In genomic region chr7:47132180-47132930, GRCm38 (mm10) we compare ENCODE assay signal across 8 mouse cellular contexts. TPM values are rescaled to one million over a fixed set of nuclear protein-coding genes. Genes with fewer than 3 reads are reported as not detected.
A peak's percentile ranks its signal among the peaks of the same experiment; 100 is the strongest.
DNase-seq lines count a peak whose midpoint lies in the region; ATAC-seq and TF ChIP-seq lines count a peak whose summit lies in the region.

No protein-coding gene starts in this region.

- peak overlapping the region; percentile 18; the same call in 1 of the 2 replicates for H3K4me3 ChIP-seq in heart, adult 2 months
- H3K4me3 ChIP-seq in bone marrow macrophage, adult 2 months (ENCODE audit: insufficient read depth, low read length), result peak overlapping the region; percentile 36
- peak overlapping the region; percentile 29 for H3K4me3 ChIP-seq in embryonic fibroblast, embryonic 13.5 days (ENCODE audit: insufficient read depth, low read length)
- H3K4me3 ChIP-seq in hindbrain, embryonic 16.5 days (ENCODE audit: low read length), result peak overlapping the region; percentile 74
- H3K4me3 ChIP-seq in limb, embryonic 11.5 days (ENCODE audit: low read depth, low read length), result peak overlapping the region; percentile 56
- H3K4me3 ChIP-seq in neural tube, embryonic 13.5 days, result peak overlapping the region; percentile 80

- no peak overlapping the region for H3K9ac ChIP-seq in heart, adult 2 months (ENCODE audit: low read depth, low read length)
- H3K9ac ChIP-seq in hindbrain, embryonic 16.5 days (ENCODE audit: low read depth, low read length), result peak overlapping the region; percentile 90
- peak overlapping the region; percentile 50 for H3K9ac ChIP-seq in limb, embryonic 11.5 days (ENCODE audit: low read length)
- peak overlapping the region; percentile 90 for H3K9ac ChIP-seq in neural tube, embryonic 13.5 days

- H3K27me3 ChIP-seq in heart, adult 2 months (ENCODE audit: control insufficient read depth, insufficient read depth, low read length), result peaks cover 10% of the 10 kb centered on the region
- no peaks in the 10 kb centered on the region for H3K27me3 ChIP-seq in hindbrain, embryonic 16.5 days (replicated peaks; ENCODE audit: control insufficient read depth, insufficient read depth, low read length)
- peaks cover 46% of the 10 kb centered on the region for H3K27me3 ChIP-seq in limb, embryonic 11.5 days (ENCODE audit: control insufficient read depth, insufficient read depth, low read length)
- H3K27me3 ChIP-seq in neural tube, embryonic 13.5 days, result peaks cover 44% of the 10 kb centered on the region

- intact Hi-C loops in heart, adult 2 months (cut with DNase I), result no loop called here
- intact Hi-C loops in heart, postnatal 14 days (cut with DNase I), result no loop called here

- no peak for TF ChIP-seq EP300 in heart, adult 2 months (IDR thresholded peaks at IDR 0.05; ENCODE audit: insufficient read depth, low read depth, low read length)

- peak overlapping the region; percentile 82 for H3K4me2 ChIP-seq in hindbrain, embryonic 16.5 days (ENCODE audit: low read length)
- H3K4me2 ChIP-seq in limb, embryonic 11.5 days (ENCODE audit: low read depth, severe bottlenecking), result peak overlapping the region; percentile 97
- H3K4me2 ChIP-seq in neural tube, embryonic 13.5 days, result peak overlapping the region; percentile 76

- ATAC-seq in hindbrain, embryonic 16.5 days, result peak; percentile 91
- ATAC-seq in limb, embryonic 11.5 days (ENCODE audit: insufficient number of reproducible peaks, low FRiP score, low TSS enrichment, low read depth), result peak; percentile 80
- ATAC-seq in neural tube, embryonic 13.5 days (ENCODE audit: low read depth), result peak; percentile 92

- 1% methylated on average over 63 of the region's 65 CpGs for WGBS in heart, adult 2 months
- WGBS in hindbrain, embryonic 16.5 days, result under 1% methylated on average over 63 of the region's 65 CpGs
- WGBS in limb, embryonic 11.5 days, result under 1% methylated on average over 62 of the region's 65 CpGs
- WGBS in neural tube, embryonic 13.5 days, result under 1% methylated on average over 64 of the region's 65 CpGs

- H3K36me3 ChIP-seq in heart, adult 2 months (ENCODE audit: control insufficient read depth, insufficient read depth, low read length), result no peaks in the 10 kb centered on the region
- H3K36me3 ChIP-seq in hindbrain, embryonic 16.5 days (ENCODE audit: control insufficient read depth, insufficient read depth, low read length), result no peaks in the 10 kb centered on the region
- no peaks in the 10 kb centered on the region for H3K36me3 ChIP-seq in limb, embryonic 11.5 days (ENCODE audit: control insufficient read depth, insufficient read depth, low read length)
- no peaks in the 10 kb centered on the region for H3K36me3 ChIP-seq in neural tube, embryonic 13.5 days

- H3K4me1 ChIP-seq in heart, adult 2 months (ENCODE audit: control insufficient read depth, insufficient read depth, low read length), result no peaks in the 10 kb centered on the region
- peaks cover 3% of the 10 kb centered on the region; the same call in 1 of the 2 replicates for H3K4me1 ChIP-seq in bone marrow macrophage, adult 2 months (ENCODE audit: control insufficient read depth, insufficient read depth, low read length)
- H3K4me1 ChIP-seq in embryonic fibroblast, embryonic 13.5 days (ENCODE audit: control insufficient read depth, insufficient read depth, low read length), result no peaks in the 10 kb centered on the region
- H3K4me1 ChIP-seq in hindbrain, embryonic 16.5 days (ENCODE audit: control insufficient read depth, insufficient read depth, low read depth, low read length), result peaks cover 12% of the 10 kb centered on the region
- peaks cover 5% of the 10 kb centered on the region; the same call in 1 of the 2 replicates for H3K4me1 ChIP-seq in limb, embryonic 11.5 days (ENCODE audit: control insufficient read depth, insufficient read depth, low read length)
- peaks cover 29% of the 10 kb centered on the region for H3K4me1 ChIP-seq in neural tube, embryonic 13.5 days (replicated peaks)

- H3K79me2 ChIP-seq in heart, adult 2 months (replicated peaks; ENCODE audit: control insufficient read depth, insufficient read depth, low read length), result no peaks in the 10 kb centered on the region

- TF ChIP-seq CTCF in heart, adult 2 months (IDR thresholded peaks at IDR 0.05), result no peak
- TF ChIP-seq CTCF in bone marrow macrophage, adult 2 months (IDR thresholded peaks at IDR 0.05; ENCODE audit: low read depth, low read length), result no peak
- TF ChIP-seq CTCF in embryonic fibroblast, embryonic 13.5 days (IDR thresholded peaks at IDR 0.05; ENCODE audit: borderline replicate concordance, insufficient read depth, low read length), result no peak

- TF ChIP-seq POLR2A in heart, adult 2 months (IDR thresholded peaks at IDR 0.05; ENCODE audit: insufficient read depth, low read depth, low read length), result no peak
- no peak for TF ChIP-seq POLR2A in bone marrow macrophage, adult 2 months (IDR thresholded peaks at IDR 0.05; ENCODE audit: borderline replicate concordance, low read depth, low read length)
- no peak for TF ChIP-seq POLR2A in embryonic fibroblast, embryonic 13.5 days (IDR thresholded peaks at IDR 0.05; ENCODE audit: low read depth, low read length)

- no peak for DNase-seq in heart, adult 2 months
- no peak for DNase-seq in heart, postnatal 14 days
- DNase-seq in limb, embryonic 11.5 days (ENCODE audit: low spot score), result peak; percentile 70
- DNase-seq in urinary bladder, postnatal 14 days (ENCODE audit: low spot score), result no peak

- H3K27ac ChIP-seq in heart, adult 2 months, result no peak overlapping the region
- H3K27ac ChIP-seq in bone marrow macrophage, adult 2 months (ENCODE audit: insufficient read depth, low read depth, low read length), result no peak overlapping the region
- H3K27ac ChIP-seq in embryonic fibroblast, embryonic 13.5 days (ENCODE audit: insufficient read depth, low read length), result no peak overlapping the region
- peak overlapping the region; percentile 89 for H3K27ac ChIP-seq in hindbrain, embryonic 16.5 days (ENCODE audit: low read depth, low read length)
- no peak overlapping the region for H3K27ac ChIP-seq in limb, embryonic 11.5 days (replicated peaks; ENCODE audit: low read depth, low read length)
- H3K27ac ChIP-seq in neural tube, embryonic 13.5 days (replicated peaks), result peak overlapping the region; percentile 93

- no peaks in the 10 kb centered on the region for H3K9me3 ChIP-seq in hindbrain, embryonic 16.5 days (ENCODE audit: control insufficient read depth, low read length)
- H3K9me3 ChIP-seq in limb, embryonic 11.5 days (ENCODE audit: control insufficient read depth, low read length), result no peaks in the 10 kb centered on the region
- no peaks in the 10 kb centered on the region for H3K9me3 ChIP-seq in neural tube, embryonic 13.5 days

RNA-seq across cellular contexts. Expression of gene Ptpn5, which starts 1.1 kb away (rescaled TPM):
- total RNA-seq in heart, adult 2 months (2021), result not detected
- polyA plus RNA-seq in heart, adult 2 months (2012; rRNA removed), result not detected in 2 replicates
- not detected for total RNA-seq in heart, postnatal 14 days (2021)
- not detected in 2 replicates for polyA plus RNA-seq in bone marrow macrophage, adult 2 months (2012; ENCODE audit: insufficient read depth, insufficient read length, missing spikeins)
- not detected in 2 replicates for polyA plus RNA-seq in embryonic fibroblast, embryonic 13.5 days (2011; ENCODE audit: insufficient read length, low read depth, missing spikeins)
- 181 and 198 TPM in 2 replicates for polyA plus RNA-seq in hindbrain, embryonic 16.5 days (2015; fragmentation: Nextera tagmentation; extraction: Ambion mirVana)
- polyA plus RNA-seq in limb, embryonic 11.5 days (2014; fragmentation: Nextera tagmentation; extraction: Ambion mirVana), result 0.39 and 0.43 TPM in 2 replicates
- 100 and 103 TPM in 2 replicates for polyA plus RNA-seq in neural tube, embryonic 13.5 days (2015; fragmentation: Nextera tagmentation; extraction: Ambion mirVana)

Comparison
In these comparisons a context has a peak if more than half of its experiments do, and no peak if none do; other contexts are left out.
1. H3K27ac ChIP-seq: peak in hindbrain, embryonic 16.5 days (single experiment) and neural tube, embryonic 13.5 days (single experiment); none in heart, adult 2 months (single experiment), bone marrow macrophage, adult 2 months (single experiment), embryonic fibroblast, embryonic 13.5 days (single experiment) and limb, embryonic 11.5 days (single experiment).
2. H3K4me3 ChIP-seq: peak in every context shown above with its lines; median percentile 80 in neural tube, embryonic 13.5 days; 74 in hindbrain, embryonic 16.5 days; 56 in limb, embryonic 11.5 days; 36 in bone marrow macrophage, adult 2 months; 29 in embryonic fibroblast, embryonic 13.5 days; 18 in heart, adult 2 months.
3. RNA of gene Ptpn5, which starts 1.1 kb away (polyA plus RNA-seq): 181 to 198 TPM in hindbrain, embryonic 16.5 days and 100 to 103 TPM in neural tube, embryonic 13.5 days; not detected in bone marrow macrophage, adult 2 months, 0.39 to 0.43 TPM in limb, embryonic 11.5 days, not detected in embryonic fibroblast, embryonic 13.5 days and not detected in heart, adult 2 months; every median in the first group is over 10 times any median in the second.
4. Peak in every context shown above with its lines, with median percentiles within 50 percentile points of each other: ATAC-seq and H3K4me2 ChIP-seq.